Mouse (Mus musculus): ENCODE measurements around the gene Map4k1.

- no peak for TF ChIP-seq CTCF (IDR thresholded peaks at IDR 0.05; ENCODE audit: low read depth)
- TF ChIP-seq EP300 (IDR thresholded peaks at IDR 0.05; ENCODE audit: low read depth) = no peak
Measured at GRCm38 (mm10) chr7:28993402-28993801, 11.6 kb downstream of the Map4k1 start.

Data from heart, postnatal 0 days (tissue).